Mouse (Mus musculus) brain, embryonic 18.5 days (tissue): ENCODE measurements around the gene Ube2i.
"Not testable (repeated sequence)": the region's sequence is repeated elsewhere in the genome, so short reads cannot be mapped to it uniquely, and the experiment has no call there.

Experiments
- DNase-seq: peaks from one replicate; pipeline ENCODE4 v3.0.0-alpha.2; 2012; ENCODE audit warnings: low read depth, low spot score

Gene Ube2i

DNA sequence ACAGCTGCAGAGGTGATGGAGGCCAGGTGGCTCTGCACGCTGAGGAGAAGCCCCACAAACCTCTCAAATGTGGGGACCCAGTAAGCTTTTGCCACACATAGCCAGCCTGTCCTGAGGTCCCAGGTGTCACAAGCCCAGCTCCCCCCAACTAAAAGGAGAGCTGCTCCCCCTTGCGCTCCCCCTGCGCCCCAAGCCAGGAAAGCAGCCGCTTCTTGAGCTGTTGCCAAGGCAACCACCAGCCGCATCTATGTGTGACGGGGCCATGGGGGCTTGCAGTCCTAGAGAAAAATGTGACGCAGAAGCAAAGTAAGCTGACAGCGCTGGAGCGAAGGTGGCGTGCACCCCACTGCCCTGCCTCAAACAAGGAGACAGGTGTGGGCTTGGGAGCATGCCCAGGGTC, 20.7 kb downstream of the Ube2i start:
- no peak for DNase-seq

DNA sequence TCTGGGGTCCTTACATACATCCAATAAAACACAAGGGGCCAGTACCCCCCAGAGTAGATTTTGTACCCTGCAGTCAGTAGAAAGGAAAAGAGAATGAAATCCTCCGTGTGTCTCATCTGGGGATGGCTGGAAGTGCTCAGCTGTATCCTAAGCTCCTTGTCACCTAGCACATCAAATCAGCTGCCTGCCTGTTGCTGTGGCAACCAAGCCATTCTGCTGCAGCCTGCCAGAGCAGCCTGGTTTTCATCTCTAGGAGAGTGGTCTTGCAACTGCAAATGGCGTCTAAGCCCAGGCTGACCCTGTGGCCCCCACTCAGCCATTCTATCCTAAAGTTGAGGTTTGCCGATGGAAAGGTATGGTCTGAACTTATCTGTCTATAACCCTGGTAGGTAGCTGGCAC, 21.8 kb downstream of the Ube2i start:
- no peak for DNase-seq

DNA sequence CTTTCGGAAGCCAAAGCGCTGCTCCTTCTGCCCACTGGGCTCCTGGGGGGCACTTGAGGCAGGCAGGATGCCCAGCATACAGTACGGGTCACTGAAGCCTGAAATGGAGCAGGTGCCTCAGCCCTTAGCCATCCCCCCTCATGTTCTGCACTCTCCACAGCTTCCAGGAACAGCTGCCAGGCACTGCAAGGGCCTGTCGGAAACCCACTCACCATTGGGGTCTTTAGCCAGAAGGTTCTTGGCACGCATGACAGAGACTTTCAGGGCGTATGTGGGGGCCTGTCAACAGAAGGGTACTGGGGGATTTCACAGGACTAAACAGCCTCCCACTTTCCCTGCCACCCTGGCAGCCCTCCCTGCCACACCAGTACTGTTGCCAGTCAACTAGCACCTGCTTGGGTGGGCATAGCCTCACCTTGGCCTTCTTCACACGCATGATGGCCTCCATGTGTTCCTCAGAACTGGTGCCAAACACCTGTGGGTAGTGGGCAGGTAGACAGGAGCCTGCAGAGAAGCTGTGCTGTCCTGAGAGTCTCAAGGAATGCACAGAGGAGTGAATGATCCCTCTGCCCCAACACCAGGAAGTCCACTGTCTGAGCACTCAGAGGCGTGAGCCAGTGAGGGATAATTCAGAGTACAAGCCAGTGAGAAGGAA, 24.1 kb downstream of the Ube2i start:
- DNase-seq = no peak

DNA sequence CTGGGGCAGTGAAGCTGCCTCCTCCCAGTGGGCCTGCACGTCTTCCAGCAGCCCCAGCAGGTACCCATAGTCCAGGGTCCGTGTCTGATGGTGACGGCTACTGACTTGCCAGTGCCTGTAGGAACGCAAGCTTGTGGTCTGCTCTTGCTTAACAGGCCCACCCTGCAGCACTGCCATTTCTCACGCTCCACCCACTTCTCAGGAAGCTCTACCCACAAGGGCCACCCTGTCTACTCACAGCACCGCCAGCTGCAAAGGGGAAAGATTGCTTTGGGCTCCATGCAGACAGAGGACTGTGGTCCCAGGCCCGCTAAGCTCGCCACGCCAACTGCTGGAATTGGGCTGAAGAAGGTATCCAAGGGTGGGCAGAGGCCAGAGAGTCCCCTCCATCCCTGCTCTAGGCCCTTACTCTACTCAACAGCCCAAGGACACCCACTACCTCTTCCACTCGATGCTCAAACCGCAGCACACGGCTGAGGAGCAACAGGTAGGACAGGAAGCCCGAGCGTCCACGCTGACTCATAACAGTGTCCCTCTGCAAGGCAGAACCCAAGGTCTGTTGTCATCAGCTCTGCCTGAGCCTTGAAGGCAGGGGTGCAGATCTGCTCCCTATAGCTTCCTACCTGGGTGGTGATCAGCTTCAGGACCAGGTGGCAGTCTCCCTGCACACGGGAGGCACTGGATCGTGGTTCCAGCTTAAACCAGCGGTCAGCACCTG, 26.2 kb downstream of the Ube2i start:
- DNase-seq = no peak

DNA sequence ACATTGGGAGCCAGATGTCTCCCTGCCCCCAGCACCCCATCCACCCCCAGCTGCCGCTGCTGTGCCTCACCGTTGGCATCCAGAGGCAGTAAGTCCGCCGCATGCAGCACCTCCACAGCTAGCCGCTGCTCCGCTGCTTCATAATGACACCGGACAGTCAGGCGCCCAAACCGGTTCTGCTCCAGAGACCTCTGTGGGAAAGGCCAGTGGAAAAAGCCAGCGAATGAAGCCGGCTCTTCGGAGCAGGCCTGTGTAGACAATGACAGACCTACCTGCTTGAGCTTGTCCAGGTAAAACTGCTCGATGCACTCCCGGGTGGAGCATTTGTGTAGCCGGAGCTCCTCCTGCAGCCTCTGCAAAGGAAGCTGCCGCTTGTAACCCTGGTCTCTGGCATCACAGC, 30.2 kb downstream of the Ube2i start:
- no peak for DNase-seq

DNA sequence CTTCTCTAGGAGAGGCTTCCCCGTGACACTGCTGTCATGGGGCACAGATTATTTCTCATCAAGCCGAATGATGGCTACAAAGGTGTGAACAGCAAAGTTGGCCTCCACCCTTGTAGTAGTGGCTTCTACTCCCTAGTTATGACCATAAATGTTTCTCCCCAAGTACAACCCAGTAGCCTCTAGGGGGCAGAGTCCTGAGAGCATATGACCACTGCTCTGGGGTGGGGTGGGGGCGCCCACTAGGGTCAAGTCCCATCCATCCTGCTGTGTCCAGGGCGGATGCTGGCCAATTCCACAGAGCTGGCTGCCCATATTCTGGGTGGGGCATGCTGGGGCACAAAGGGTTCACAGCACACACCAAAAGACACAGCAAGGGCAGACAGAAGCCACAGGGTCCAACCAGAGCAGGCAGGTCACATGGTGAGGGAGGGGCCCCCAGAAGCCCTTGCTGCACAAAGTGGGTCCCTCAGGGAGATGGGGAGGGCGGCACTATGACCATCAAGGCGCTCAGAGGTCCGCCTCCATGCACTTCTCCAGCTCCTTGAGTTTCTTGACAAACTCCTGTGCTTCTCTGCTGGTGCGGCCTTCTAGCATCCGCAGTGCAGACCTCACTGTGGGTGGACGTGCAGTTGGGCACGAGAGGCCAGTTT, 31.2 kb downstream of the Ube2i start:
- no peak for DNase-seq

DNA sequence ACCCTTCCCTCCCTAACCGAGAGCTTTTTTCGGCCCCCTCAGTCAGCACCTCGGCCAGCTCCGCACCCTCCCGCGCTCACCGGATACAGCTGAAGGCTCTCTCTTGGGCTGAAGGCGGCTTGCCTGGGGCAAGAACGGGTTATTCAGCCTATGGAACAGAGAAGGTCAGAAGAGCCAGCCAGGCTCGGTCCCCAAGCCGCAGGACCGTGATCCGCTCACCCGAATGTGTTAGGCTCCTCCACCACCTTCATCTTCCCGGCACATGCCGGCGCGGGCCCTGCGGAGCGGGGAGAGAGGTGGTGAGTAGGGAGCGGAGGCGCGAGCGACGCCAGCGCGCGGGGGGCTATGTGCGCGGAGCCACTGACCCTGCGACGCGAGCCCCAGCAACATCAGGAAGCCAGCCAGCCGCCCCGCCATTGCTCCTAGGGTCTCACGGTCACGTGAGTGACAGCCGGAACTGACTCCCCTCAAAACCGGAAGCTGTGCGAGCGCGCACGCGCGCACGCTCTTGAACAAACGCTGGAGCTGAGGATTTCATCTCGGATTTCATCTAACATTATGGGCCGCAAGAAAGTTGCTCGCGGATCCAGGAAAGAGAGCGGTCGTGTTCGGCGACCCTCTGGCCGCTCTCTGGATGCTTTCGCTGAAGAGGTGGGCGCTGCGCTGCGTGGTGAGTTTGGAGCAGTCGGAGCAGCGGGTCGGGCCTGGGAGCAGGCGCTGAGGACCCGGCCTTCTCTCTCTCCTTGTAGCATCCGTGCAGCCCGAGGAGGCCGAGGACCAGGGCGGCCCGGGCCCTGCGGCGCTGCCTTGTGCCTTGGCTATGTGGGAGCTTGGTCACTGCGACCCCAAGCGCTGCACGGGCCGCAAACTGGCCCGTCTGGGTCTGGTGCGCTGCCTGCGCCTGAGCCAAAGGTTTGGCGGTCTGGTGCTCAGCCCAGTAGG, 34.5 kb downstream of the Ube2i start, which contains the start of the genes Gnptg and Tsr3:
Gnptg (minus strand) TSS at position 430 of the 942 bp plus-strand sequence.
Tsr3 (plus strand) TSS at position 476 of the 942 bp plus-strand sequence.
- peak; percentile 80 for DNase-seq

DNA sequence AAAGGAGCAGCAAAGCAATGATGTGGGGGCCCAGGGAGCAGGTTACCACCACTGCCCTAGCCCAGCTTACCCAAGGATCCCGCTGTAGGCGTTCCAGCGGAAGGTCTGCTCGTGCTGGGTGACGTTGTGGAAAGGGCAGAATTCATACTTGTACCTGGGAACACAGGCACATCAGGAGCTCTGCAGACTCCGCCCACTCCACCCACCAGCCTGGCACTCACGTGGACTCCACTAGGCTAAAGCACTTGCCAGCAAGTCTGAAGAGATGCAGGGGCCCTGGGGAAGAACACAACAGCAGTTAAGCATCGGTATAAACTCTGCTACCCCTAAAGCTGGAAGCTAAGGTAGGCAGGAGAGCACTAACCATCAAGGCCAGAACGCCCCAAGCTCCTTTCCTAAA, 38.8 kb downstream of the Ube2i start:
- no peak for DNase-seq

DNA sequence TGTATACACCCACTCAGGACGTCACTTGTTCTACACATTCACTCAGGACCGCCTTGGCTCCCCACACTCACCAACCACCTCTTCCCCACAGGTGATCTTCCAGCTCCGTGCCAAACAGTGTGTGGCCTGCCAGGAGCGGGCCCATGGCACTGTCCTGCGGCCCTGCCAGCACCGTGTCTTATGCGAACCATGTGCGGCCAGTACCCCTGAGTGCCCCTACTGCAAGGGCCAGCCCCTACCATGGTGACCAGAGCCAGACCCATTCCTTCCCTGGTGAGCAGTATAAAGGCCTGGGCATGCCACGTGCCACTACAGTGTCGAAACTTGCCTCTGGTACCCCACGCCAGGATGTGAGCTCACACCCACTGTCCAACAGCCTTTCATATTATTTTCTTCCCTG, 42.8 kb downstream of the Ube2i start:
- DNase-seq = not testable (repeated sequence)

DNA sequence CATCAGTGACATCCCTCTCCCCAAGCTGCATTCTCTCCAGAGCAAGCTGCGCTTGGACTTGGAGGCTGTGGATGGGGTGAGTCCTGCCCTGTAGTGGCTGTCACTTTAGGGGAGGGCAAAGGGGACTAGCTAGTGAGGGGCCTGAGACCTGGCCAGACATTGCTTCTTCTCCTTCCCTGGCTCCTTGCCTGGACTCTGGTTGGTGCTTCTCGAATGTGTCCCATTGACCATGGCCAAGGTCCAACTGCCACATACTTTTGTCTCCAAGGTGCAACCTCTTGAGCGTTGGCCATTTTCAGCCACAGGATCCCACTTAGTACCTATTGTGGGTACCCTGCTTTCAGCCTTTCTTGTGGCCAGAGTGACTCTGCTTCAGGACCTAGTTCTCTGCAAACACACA, 43.7 kb downstream of the Ube2i start:
- no peak for DNase-seq

DNA sequence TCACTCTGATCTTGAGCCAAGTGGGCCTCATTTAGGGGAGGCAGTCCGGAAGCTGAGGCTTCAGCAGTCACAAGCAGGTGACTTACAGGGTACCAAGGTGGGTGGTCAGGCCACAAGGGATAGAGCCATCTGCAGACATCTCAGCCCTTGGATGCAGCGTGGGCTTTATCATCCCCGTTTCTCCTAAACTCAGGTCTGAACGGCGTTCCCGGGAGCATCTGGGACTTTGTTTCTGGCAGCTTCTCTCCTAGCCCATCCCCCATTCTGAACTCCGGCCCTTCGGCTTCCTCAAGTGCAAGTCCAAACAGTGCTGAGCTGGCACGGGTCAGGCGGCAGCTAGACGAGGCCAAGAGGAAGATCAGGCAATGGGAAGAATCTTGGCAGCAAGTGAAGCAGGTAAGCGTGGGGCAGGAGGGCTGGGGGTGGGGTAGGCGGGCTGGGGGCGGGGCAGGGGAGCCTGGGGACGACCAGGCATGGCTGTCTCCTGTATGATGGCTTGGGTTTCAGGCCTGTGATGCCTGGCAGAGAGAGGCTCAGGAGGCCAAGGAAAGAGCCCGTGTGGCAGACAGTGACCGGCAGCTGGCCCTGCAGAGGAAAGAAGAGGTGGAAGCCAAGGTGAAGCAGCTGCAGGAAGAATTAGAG, 44.3 kb downstream of the Ube2i start:
- DNase-seq = not testable (repeated sequence)

DNA sequence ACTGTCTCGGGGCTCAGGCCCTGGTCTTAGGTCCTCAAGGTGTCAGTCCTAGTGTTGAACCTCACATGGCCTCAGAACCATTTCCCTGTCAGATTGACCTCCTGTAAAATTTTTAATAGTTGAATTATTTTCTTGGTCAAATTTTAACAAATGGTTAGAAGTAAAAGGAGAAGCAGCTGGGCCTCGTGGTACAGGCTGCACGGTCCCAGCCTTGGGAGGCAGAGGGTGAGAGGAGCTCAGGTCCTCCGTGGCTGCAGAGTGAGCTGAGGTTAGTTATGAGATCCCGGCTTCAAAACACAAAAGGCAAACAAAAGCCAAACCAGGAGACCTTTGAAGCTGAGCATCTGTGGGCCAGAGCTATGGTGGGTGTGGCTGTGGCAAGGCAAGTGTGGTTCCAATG, 46.4 kb downstream of the Ube2i start:
- DNase-seq = no peak

DNA sequence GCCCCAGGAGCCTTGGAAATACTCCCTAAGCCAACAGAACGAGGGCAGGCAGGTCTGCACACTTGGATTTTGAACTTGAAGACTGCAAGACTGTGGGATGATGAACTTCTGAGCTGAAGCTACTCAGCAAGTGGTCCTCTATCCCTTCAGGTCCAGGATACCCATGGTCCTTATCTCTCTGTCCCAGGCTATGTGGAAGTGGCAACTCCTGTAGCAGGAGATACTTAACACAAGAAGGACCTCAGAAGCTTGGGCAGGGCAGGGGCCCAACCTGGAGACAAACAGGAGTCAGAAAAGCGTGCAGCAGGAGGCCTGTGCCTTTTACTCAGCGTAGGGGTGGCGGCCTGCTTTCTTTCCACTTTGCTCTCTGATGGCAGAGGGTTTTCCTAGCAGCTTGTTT, 48.8 kb downstream of the Ube2i start:
- no peak for DNase-seq

DNA sequence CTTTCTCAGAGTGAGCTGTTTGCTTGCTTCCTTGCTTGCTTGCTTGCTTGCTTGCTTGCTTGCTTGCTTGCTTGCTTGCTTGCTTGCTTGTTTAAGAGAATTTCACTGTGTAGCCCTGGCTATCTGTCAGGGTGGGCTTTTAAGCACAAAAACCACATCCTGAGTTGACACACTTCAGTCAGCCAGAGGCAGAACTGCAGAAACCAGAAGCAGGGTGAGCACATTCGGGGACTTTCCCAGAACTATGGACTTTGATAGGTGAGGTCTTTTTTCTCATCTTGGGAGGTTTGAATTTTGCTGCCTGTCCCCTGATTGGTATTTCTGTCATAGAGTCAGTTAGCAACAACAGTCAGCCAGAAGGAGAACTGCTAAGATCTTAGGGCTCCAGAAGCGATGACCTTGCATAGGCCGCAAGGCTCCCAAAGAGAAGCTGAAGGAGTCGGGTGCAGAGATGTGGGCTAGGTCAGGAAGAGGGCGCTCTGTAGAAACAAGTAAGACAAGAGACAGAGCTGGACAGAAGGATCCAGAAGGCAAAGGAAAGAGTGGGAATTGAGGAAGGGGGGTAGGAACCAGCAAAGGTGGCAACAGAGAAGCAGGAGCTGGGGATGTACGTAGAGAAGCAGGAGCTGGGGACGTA, 49.7 kb downstream of the Ube2i start:
- no peak for DNase-seq

DNA sequence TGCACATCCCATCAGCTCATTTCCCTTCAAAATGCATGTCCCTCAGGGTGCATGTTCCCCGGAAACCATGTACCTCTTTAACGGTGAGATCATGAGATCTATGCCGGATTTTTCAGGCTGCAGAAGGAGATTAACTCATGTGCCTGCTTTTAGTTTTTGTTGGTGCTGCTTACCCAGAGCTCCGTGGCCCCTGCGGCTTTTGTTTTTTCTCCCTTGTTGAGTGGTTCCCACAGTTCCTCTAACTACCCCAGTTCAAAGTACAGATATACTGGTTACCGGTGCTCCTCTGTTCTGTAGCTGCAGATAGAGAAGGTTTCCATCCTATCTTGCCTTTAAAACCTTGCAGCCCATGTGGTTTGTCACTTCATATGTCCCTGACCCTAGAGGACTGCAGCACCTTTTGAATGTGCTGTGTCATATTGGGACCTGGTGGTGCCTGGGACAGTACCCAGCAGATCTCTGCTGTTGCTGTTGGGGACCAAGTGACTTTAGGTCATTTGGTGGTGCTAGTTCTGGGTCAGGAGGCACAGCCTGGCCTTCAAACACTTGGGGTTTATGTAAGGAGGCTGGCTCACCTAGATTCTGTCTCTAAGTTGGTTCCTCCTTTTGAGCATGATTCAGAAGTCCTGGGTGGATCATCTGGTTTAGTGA, 51.3 kb downstream of the Ube2i start:
- DNase-seq = no peak

DNA sequence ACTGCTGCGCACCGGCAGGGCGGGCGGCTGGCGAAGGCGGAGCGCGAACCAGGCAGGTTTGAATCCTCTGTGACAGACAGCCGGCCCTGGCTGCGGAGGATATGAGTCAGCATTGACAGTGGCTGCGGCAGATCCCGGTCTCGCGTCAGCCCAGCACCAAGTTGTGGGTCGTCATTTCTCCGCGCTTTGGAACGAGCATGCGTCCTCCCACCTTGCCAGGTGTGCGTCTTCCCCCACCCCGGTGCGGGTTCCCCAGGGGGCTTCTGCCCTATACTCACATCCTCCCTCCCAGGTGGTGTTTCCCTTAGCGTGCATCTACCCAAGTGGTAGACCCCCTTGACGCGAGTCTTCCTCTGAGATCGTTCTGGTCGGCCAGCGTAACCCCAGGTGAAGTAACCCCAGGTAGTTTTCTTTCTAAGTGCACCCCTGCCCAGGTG, 51.9 kb downstream of the Ube2i start:
- DNase-seq = not testable (repeated sequence)

DNA sequence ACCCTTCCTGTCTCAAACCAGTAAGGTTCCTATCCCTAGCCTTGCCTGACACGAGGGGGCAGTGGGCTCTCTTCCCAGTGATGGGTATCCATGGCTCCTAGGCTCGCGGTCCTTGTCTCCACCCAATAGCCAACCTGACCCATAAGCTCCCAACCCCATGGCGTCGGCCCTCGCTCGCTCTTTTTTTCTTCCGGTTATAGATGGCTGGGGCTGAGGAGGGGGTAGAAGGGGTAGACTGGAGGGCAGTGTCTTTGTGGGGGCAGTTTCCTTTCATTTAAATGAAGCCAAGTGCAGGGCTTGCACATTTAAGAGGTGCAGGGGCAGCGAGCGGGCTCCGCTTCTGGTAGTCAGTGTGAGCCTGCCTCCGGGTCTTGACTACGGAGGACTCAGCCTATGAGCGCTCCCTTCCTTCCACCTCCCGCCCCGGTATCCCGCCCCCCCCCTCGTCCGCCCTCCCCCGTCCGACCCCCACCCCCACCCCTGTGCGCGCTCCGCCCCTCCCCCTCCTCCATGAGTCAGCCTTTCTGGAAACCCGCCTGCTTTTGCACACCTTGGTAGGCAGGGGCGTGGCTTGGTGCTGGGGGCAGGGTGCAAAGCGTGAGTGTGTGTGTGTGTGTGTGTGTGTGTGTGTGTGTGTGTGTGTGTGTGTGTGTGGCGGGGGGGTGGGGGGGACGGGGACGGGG, 52.5 kb downstream of the Ube2i start:
- DNase-seq = no peak

DNA sequence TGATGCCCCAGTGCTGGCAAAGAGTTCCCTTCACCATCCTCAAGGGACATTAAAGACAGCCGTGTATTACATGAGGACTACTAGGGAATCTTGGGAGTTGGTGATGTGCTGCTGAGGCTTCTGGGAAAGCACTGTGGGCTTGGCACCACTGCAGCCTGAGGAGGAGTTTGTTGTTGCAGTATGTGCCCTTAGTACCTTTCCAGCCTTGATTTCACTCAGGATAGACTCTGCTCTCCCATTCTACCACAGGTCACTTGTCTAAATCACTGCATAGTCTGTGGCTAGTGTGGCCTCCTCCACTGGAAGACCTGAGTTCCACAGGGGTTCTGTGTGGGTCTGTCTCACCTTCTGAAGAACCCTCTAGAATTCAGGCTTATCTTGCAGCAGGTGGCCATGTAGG, 53.7 kb downstream of the Ube2i start:
- no peak for DNase-seq

DNA sequence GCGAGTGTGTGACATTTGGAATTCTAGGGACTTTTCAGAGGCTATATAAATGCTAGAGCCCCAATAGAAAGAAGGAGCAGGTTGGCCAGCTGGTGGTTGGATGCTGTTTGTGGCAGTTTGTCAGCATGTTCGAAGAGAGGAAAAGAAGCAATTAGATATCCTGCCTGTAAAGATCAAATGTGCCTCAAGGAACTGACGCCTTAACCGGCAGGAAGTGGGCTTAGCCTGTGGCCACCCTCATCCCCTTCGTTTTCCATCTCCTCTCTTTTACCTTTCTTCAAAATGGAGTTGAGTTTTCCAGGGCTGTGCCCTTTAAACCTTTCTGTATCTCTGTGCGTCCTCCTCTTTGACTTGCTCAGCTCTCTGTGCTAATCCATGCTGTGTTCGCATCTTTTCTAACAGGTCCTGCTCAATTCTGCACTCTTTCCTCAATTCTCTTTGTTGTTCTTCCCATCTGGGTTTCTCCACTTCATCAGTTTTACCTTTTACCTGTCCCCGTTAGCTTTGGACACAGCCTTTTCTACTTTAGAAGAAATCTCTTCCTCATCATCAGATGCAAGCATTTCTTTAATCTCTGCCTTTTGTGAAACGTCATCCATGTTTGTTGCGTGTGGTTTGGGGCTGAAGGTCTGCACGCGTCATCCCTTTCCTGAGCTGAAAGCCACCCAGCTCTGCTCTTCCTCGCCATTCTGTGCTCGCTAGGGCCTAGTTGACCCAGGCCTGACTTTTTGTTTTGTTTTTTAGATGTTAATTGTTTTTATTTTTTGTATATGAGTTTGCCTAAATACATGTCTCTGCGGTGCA, 54.7 kb downstream of the Ube2i start:
- DNase-seq = no peak
